Mouse (Mus musculus) activated CD4-positive, CD25-positive, alpha-beta regulatory T cell, adult 4 months (primary cell): ENCODE data around the gene Gm15217. TPM values are rescaled to one million over a fixed set of nuclear protein-coding genes. Genes with fewer than 3 reads are reported as not detected.

ENCODE experiments used
- ATAC-seq: one replicate; pipeline ENCODE4 v1.8.0; 2017
- polyA plus RNA-seq, 2 experiments: library from polyadenylated mRNA; unstranded; fragments of 100-300 nt; shearing (Covaris generic); gene quantifications; one replicate each; pipeline ENCODE4 v1.2.1; 2017

Gm15217 gene
- polyA plus RNA-seq, 2 experiments from 2014 or later, result not detected

DNA sequence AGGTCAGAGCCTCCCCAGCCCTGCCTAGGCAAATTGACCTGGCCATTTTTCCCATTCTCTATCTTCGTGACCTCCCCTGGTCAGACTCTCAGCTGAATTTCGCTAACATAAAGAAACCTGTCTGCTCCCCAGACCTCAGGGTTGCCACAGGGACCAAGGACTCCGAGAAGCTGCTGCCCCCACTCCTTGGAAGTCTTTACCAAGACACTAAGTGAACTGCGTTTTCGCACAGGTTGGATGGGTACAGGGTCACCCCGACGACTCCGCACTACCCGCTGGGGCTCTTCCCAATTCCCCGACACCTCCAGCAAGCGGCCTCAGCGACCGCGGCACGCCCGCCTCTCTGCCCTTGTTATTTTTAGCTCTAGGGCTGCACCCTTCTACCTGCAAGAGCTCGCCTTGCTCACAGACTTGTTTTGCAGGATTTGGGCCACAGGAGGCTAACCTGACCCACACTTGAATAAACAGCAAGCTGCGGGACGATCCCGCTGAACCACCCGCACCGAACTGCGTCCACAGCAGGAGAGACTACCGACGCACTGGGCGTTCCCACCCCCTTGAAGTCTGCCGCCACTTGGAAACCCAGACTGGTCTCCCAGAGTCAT is 19.0 kb downstream of the Gm15217 start:
- ATAC-seq, result no peak

DNA sequence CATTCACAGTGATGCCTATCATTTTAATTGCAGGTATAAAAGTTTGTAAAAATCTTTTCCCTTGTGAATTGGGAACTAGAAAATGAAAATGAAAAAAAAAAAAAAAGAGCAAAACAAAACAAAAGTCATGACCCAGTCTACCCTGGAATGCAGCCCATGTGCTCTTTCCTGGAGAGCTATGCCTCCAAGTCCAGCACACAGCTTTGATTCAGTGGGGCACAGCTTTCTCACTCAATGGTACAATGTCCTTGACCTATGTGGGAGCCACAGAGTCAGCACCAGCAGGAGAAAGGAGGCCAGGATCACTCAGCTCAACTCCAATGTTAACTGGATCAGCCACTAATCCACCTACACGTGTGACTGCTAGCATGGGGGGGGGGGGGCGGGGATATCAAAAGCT is 20.7 kb downstream of the Gm15217 start:
- ATAC-seq, result no peak

DNA sequence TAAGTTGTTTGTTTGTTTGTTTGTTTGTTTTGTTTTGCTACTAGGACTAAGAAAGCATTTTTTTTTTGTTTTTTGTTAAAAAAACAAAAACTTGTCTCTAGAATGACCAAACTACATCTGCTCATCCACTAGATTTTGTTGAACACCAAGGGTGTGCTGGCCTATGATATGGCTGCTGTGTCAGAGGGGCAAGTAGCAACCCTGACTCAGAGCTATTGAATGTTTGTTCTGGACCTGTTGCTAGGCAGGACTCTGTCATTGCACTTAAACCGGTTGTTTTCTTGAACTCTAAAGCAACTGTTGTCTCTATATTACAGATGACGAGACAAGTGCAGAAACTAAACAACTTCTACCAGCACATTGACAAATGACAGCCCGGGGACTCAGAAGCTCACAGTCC is 29.1 kb downstream of the Gm15217 start:
- no peak for ATAC-seq

DNA sequence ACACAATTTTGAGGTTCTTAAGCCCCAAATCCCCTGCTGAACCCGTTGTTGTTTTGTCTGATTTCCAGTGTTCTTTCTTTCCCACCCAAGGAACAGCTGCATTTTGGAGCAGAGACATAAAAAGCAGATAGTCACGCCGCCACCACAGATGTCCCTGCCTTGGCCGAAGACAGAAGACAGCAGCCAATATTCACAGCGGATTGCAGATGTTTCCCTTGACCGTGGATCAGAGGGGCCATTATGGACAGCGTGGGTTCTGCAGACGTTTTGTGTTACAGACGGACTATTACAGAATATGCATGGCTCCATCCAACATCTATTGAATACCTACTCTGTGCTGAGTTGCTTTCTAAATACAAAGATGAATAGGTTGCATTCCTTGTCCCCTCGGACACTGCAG is 29.8 kb downstream of the Gm15217 start:
- ATAC-seq, result no peak

DNA sequence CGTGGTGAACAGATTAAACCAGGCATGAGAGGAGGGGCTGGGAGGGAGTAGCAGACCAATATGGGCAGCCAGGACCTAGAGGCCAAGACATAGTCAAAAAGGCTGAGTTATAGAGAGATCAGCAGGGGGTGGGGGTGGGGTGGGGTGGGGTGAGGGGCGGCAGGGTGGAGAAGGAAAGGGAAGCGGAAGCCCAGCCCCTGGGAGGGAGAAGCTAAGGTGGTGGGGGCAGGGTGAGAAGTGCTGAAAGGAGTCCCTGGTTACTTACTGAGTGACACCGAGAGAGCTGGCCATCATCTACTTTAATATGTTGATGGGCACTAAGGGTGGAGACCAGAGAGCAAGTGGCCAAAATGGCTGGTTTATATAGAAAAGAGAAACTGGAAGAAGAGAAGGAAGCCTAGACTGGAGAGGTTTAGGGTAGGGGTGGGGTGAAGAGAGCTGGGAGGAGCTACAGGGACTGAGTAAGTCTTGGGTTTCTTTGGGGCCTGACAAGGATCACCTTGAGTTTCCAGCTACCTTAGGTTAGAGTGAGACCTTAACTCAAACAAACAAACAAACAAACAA is 31.4 kb downstream of the Gm15217 start:
- no peak for ATAC-seq

DNA sequence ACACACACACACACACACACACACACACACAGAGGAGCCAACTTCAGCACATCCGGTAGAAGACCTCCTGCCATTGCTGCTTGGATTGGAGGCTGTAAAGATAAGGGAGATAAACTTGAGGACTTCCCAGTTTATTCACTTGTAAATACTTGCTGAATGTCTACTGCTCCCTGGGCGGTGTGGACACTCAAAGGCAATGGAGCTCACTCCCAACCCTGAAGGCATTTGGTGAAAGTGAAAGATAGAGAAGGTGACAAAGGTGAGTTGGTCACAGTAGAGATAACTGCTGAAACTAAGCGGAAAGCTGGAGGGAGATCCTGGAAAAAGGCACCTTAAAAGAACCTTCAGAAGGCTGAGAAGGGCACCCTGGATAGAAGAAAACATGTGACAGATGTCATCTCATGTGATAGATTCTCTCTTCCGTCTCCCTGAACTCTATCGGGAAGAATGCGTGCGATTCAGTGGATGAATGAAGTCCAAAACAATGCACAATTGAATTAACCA is 33.3 kb downstream of the Gm15217 start:
- ATAC-seq, result no peak

DNA sequence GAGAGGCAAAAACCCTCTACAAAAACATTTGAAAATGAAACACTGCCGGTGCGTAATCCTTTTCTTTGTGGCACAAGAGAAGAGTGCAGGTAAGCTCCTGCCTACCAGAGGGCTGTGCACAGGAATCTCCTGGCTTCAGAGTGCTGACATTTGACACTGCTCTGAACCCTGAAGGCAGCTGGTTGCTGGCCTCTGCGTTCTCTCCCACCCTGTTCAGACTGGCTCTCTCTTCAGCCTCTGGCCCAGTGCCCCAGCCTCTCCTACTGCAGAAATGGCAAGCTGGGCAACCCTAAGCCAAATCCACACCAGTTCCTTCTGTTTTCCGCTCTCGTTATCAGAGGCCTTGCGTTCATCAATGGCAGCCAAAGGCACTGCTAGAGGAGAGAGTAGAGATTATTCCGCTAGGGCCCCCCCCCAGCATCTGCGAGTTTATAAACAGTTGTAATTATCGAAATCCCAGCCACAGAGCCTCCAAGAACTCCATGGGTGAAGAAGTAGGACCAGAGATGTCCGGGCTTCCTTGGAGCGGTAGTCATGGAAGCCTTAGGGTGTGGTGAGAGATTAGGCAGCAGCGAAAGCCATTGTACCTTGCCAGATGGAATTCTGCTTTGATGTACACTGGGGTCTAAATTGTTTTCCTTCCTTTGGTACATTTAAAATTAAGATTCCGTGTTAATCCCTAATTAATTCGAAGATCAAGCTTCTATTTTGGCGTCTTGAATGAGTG is 39.3 kb downstream of the Gm15217 start:
- ATAC-seq, result no peak

DNA sequence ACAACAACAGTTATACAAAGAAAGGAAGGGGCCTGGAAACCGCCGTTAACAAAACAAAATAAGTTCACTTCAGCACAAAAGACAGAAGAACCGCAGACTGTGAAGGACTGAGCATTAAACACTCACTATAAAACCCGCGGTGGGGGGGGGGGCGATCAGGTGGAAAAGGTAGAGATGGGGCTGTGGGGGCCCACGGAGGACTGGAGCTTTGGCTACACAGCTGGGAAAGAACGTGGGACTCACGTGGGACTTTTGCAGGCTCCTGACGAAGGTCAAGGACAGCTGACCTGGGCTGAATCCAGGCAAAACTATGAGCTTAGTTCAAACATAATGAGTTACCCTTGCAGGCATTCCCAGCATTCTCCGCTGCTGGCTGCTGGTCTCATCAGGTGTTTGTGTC is 40.1 kb downstream of the Gm15217 start:
- no peak for ATAC-seq

DNA sequence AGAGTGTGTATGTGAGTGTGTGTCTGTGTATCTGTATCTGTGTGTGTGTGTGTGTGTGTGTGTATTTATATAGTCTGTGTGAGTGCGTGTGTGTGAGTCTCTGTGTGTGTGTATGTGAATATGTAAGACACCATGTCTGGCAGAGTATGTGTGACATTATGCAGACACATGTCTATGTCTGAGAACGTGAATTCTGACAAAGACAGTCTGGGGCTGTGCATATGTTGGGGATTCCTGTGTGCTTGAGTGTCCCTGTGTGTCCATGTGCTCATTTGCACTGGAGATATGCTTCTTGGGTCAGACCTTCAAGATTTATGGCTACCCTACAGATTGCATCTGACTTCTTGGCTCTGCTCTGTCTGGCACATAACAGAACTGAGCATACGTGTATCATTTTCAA is 42.6 kb downstream of the Gm15217 start:
- no peak for ATAC-seq

DNA sequence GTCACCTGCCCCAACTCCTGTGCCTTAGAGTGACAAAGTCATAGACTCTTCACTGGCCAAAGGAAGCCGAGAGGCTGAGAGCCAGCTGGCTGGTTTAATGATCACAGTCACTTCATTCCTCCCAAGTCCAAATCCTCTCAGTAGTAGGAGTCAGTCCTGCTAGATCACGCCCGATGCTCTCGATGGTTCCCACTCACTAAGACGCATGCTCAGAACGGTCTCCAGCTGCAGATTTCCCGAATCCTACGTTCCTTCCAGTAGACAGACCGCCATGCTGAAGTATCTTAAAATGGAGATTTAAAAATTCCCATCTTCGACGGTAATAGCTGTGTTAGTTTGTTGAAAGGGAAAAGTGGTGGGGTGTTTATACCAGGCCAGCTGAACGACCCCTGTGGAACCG is 48.0 kb downstream of the Gm15217 start:
- ATAC-seq, result no peak

DNA sequence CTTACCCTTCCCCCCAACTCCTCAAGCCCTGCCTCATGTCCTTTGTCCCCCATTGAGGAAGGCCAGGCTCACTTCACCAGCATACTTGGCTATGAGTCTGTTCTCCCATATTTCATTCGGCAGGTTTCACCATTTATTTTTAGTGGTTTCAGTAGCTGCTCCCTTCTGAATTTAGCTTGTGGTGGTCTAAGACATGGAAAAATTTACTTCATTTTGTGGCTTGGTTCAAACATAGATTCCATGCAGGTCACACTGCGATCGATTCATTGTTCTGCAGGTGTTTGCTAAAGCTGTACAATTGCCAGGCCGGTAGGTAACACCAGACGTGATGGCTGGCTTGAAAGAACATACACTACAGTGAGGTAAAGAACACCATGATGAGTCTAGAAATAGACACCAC is 51.0 kb downstream of the Gm15217 start:
- ATAC-seq, result no peak

Other genes starting within 250 kb of the Gm15217 start
- under 1 TPM in 1 of 2 experiments, not detected in 1; 0.26 TPM for gene Bmp4, start 11.3 kb downstream of the Gm15217 start, polyA plus RNA-seq